Mouse (Mus musculus) cerebellum, postnatal 25 days (tissue): Measurements from ENCODE around the gene Lingo2.
"Not testable (repeated sequence)": the region's sequence is repeated elsewhere in the genome, so short reads cannot be mapped to it uniquely, and the experiment has no call there.

Source experiments
- DNase-seq, 2 experiments: peaks; one replicate each; pipeline ENCODE4 v3.0.0; 2021; ENCODE audit warnings: mixed read lengths in 2 of 2

Lingo2 gene

DNA sequence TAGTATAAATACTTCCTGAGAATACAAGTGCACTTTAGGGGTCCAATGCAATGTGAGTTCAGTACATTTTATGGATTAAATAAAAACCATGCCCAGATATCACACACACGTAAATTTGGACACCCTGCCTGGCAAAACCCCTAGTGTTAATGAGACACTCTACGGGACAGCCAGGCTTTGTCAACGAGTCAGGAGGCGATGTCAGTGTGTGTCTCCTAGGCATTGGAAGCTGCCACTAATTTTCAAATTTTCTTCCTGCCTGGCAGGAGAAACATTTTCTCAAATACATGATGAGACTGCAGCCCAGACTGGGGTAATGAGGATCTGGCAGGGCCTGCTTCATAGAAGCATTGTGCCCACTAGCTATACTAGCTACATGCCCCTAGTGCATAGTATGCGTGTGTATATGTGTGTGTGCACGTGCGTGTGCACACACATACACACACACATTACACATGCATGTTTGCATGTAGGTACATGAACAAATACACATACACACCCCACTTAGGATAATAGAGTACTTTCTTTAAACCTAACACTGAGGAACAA, 1128.2 kb downstream of the Lingo2 start:
- no peak for DNase-seq

DNA sequence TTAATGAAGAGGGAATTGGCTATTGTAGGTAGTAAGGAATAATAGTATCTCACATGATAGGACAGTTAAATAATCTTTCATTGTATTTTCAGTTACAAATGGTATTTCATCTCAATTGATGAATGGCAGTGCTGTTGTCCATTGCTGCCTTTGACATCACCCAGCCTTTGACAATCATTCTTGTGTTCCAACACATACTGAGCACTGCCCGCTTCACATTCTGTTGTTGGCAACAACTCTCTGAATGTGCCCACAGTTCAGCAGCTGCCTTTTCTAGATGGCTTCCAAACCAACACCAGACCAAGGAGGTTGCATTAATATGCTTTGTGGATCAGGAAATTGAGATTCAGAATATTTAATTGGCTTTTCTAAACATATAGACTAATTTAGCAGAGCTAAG, 1130.8 kb downstream of the Lingo2 start:
- DNase-seq: no peak

DNA sequence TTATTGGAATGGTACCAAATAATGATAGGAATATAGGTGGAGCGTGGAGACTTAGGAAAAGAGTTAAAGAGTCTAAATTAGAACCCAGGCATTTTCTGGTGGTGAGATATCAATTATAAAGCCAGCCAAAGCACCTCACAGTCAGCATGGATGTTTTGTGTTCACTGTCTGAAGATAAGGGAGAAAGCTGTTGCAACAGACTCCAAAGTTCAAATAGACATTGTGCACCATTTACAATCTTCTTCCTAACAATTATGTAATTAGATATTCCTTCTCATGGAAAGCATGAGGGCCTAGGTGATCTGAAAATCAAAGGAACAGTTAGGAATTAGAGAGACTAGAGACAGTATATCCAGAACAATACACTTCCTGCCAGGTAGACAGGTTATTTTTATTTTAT, 1136.8 kb downstream of the Lingo2 start:
- DNase-seq: no peak

DNA sequence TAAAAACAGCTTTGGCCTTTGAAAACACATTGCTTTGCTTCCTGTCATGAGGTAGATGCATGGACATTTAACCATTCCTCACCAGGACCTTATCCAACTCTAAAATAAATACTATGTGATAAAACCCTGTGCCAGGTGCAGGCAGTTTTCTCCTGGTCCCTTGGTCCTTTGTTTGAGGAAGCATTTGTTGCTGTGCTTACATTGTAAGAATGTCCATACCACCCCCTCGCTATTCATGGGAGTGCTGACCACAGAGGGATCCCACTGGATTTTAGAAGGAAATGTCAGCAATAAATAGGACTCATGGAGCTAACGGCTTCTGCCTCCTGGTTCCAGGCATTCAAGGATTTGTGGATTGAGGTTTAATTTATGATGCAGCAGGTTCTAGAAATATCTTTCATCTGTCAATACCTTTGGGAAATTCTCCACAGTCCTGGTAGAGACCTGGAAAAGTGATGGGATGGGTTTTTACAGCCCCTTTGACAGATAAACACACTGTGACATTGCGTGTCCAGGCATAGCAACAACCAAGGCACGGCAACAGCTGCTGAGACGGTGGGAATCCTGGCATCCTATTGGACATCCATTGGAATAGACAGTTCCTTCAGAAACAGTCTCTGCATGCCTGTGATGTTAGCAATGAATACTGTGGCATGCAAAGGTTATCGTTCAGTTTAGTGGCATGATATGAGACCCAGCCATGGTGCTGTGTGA, 1143.9 kb downstream of the Lingo2 start:
- DNase-seq: peak; percentile 20 to 36

DNA sequence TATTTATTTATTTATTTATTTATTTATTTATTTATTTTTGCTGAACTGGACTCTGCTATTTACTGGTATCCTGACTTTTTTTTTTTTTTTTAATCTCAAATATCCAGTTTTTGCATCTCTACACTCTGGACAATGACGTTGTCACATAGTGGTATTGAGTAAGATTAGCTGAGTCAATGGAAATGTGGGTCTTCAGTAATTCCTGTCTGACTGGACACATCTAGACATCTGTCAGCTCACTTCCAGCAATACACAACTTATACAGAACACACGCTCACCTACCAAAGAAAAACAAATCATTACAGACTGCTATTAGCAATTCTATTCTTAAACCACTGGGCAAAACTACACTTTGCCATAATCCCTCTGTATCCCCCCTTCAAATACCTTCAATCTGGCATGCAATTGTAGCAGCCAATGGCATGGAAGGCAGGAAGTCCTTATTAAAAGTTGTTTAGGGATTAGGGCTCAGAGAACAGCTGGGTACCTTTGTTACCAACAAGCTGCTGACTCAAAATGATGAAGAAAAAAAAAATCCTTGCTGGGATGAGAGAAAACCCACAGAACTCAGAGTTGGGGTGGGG, 1144.6 kb downstream of the Lingo2 start:
- no peak for DNase-seq

DNA sequence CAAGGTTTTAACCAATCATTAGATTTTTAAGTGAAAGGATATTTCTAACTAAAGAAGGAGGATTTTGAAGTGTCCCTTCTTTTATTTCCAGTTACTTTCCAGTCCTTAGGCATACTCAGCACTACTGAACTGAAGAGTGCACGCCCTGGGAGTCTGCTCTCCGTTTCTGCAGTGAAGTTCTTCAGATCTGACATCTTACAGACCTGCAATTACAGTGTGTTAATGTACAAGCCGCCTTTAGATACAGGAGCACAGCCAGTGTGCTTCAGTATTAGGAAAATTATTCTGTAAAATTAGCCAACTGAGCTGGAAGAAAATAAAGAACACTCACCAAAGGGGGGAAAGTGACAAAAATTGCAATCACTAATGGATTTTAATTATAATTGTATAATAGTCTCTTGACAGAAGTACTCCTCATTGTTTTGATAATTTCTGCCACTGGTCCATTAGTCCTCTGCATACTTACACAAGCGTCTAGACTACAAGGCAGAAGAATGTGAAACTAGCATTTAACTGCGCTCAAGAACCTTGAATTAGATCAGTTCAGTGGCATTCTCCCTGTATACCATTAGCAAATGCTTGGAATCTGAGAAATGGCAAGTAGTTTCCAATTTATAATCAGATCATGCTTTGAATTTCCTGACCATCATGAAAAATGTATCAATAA, 1167.2 kb downstream of the Lingo2 start:
- no peak for DNase-seq

DNA sequence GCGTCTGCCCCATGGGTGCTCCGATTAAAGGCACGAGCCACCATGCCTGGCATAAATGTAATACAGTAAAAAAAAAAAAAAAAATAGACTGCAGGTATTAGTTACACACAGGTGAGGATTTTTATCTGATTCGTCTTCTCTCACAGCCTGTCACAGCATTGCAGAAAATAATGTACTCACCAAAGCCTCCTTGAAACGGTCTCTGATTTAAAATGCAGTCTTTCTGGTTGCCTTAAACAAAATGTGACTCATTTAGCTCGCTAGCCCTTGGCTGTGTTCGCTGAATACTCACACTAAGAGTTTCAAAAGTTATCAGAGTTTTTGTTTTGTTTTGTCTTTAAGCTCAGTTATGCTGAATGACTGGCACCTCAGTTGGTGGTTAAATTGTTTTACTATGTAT, 1180.7 kb downstream of the Lingo2 start:
- DNase-seq: no peak

DNA sequence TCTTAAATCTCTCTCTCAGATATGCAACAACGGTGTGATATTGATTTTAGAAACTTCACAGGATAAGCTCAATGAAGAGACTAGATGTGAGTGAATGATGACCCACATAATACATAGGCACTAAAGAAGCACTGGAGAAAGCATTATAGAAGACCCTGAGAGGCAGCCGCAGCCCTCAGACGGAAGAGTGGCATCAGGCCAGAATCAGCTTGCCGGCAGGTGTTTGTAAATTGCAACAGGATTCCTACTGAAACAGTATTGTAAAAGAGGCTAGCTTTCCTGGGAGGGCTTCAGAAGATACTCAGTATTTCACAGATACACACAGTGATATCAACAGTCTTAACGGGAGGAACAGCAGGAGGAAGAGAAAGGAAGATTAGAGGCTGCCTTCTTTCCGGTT, 1184.6 kb downstream of the Lingo2 start:
- DNase-seq: peak in 1 of 2 experiments; percentile 21

DNA sequence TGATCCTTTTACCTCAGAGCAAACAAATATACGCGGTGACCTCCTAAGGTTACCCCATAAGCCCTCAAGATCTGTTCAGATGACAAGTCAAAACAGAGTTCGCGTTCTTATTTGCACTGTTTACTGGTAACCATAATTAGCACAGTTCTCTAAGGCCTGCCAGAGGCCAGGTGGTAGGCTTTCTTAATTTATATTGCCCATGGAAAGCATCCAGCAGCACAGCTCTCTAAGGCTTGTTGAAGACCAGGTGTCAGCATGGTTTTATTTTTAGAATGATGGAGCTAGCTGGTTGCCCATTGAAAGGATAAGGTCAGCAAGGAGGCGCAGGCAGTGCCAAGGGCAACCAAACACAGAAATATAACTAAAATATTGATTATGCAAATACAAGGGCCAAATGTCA, 1190.4 kb downstream of the Lingo2 start:
- DNase-seq: peak; percentile 16 to 36

DNA sequence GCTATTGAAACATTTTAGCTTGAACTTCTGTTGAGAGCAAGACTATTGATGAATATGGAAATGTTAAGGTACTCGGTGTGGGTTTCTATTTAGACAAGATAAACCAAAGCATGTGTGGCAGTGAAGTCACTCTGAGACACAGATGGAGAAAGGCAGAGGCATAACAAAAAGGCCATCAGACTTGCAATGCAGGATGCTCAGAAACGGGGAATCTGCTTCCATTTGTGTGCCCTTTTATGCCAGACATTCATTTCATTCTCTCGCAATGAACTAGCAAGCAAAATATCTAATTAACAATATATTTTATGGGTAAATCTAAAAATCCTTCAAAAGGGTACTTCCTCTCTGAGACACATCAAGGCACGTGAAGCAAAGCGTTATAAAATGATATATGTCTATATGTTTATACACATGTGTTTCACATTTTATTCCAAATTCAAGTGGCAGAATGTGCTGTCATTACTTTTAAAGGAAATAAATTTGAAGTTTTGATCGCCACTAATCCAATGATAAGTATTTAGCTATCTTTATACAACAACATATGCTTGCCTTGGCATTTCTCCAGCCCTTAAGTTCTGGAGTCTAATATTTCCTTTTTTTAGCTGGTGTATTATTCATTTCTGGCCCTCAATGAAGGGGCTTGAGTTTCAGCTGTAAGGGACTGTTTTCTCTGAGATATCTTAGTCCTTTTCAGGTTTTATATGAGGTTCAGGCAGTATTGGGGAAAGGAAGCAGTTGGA, 1199.3 kb downstream of the Lingo2 start:
- no peak for DNase-seq

DNA sequence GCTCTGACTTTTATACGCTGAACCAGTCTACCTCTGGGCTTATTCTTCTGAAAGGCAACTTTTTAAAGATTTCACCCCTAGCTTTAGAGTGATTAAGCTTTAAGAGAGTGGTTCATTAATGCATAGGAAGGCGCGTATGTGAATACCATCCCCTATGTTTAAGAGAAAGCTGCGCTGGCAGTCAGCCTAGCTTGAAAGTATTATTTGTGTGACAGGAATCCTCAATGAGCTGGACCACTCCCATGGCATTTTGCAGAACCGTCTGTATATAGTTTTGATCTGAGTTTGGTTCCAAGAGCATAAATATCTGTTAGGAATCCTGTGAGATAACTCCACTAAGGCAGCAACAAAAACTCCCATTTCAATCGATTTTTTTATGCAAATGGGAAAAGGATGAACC, 1204.9 kb downstream of the Lingo2 start:
- DNase-seq: no peak

DNA sequence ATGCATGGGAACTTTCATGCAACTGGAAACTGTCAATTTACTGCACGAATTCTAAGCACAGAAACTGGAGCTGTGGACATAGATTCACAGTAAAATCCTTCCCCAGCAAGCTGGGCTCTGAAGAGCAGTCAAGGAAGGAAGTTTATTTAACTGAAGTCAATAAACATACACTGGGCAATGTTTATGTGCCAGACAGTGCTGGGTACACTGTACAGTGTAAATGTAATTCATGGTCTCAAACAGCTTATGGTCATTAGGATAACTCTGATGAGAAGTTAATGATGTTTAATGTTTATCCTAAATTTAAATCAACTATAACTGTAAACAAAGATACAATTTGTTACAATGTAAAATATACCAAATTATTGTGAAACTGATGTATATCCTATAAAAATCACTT, 1226.8 kb downstream of the Lingo2 start:
- no peak for DNase-seq

DNA sequence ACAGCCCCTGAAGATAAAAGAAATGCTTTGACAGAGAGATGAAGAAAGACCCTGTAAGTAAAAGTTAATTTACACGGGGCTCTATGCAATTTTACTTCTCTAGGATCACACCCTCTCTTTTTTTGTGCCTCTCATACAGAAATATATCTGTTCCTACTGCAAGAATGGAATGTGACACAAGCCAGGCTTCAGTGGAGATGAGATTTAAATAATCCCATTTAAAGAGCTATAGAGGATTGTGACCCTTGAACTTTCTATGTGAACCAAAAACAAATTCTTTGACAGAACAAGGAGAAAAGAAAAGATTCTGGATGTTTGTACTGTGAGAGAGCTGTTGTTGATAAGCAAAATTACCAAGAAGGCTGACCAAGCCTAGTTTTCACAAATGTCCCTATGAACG, 1247.4 kb downstream of the Lingo2 start:
- DNase-seq: no peak

DNA sequence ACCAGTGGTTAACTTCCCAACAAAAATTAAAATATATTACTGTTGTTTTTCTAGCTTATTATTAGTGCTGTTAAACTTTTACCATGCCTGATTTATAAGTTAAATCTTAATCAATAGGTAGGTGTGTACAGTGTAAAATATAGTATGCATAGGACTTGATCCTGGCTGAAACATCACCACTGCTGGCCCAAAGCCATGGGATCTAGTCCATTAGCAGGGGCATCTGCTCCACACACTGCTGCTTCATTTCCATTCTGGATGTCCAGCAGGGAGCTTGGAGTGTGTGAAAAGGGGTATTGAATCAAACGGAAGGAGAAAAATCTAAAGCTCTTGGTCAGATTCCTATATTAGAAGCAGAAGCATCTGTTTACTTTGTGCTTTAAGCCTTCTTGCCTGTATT, 1248.9 kb downstream of the Lingo2 start:
- DNase-seq: peak; percentile 6 to 56

DNA sequence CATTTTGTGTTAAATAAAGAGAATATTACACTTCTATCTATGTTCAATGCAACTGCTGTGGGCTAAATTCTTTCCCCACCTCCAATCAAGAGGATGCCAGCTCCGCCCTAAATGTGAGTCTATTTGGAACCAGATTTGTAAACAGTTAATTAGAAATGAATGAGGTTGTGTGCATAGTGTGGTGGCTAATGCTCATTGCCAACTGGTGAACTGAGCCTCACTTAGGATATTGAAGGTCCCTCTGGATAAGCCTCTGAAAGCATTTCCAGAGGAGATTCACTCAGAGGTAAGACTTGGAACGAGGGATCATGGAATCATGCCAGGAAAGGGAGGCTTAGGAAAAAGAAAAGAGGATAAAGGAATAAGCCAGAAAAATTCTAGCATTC, 1256.4 kb downstream of the Lingo2 start:
- no peak for DNase-seq

DNA sequence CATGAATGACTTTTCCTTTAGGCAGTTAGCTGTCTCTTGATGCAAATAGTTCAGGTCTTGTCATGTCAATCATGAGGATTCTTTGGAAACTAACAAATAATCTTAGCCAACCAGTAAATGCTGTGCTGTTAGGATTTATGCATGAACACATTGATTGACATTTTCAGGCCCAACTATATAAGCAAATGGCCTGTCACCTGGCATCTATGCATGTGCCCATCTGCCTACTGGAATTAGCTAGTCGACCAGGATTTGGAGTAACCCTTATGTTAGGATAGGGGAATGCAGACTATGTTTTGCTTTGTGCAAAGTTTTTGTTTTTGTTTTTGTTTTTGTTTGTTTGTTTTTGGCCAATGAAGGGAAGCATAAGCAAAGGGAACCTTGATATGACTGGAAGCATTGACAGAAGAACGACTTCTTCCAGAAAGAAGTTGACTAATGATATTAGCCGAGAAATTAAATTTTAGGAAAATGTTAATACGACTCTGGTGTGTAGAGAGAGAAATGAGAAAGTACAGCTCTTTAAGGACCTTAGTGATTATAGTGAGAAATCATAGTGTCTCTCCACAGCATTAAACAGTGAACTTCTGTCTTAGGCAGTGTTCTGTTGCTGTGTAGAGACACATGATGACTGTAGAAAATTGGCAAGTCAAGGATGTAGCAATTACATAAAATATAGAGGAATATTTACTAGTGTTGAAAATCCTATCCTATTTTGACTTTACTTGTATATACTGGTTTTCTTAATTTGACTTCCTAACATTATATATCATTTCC, 1257.0 kb downstream of the Lingo2 start:
- no peak for DNase-seq

DNA sequence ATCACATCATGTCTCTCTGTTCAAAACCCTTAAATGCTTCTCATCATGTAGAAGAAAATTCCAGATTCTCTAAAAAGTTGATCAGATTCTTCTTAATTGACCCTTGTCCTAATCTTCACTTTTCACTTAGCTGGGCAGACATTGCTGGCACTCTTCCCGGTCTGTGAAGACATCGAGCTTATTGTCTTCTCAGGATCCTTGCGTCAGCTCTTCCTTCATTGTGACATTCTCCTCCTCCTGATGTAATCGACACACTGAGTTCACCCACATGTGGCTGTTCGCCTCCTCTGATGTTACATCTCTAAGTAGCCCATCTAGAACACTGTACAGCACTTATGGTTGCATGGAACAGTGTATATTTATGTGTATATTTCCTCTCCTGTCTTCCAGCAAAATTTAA, 1261.0 kb downstream of the Lingo2 start:
- DNase-seq: no peak

DNA sequence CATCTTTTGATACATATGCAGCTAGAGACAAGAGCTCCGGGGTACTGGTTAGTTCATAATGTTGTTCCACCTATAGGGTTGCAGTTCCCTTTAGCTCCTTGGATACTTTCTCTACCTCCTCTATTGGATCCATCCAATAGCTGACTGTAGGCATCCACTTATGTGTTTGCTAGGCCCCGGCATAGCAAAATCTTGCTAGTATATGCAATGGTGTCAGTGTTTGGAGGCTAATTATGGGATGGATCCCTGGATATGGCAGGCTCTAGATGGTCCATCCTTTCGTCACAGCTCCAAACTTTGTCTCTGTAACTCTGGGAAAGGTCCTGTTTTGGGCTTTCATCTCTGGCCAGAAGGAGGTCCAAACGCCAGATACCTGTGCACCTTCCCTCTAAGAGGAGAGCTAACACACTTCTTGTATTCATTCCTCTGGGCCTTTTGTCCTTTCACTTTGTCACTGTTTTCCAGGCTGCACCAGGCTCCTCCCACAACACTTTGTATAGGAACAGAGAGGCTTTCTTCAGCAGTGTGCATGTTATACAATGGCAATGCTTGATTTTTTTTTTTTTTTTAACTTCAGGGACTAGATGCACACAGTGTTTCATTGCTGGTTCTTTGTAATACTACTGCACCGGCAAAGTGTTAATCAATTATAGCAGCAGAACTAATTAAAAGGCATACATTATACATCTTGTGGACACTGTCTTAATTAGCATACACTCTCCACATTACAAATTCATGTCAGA, 1262.9 kb downstream of the Lingo2 start:
- not testable (repeated sequence) for DNase-seq
